Mouse (Mus musculus) left cerebral cortex, postnatal 4 days (tissue): ENCODE measurements around the gene Hook2. TPM values are rescaled to one million over a fixed set of nuclear protein-coding genes. Genes with fewer than 3 reads are reported as not detected.

Source experiments
- DNase-seq: peaks from one replicate; pipeline ENCODE4 v3.0.0-alpha.2; 2022
- intact Hi-C: fragments of 180-260 bp; cut with DNase I; formaldehyde crosslinking; loops from one replicate; pipeline ENCODE4 v1.15.1; 2025
- total RNA-seq, 2 experiments: library from RNA; stranded (reverse); gene quantifications; 2 replicates each; pipeline ENCODE4 v1.2.3; 2021

Gene Hook2
- total RNA-seq, 2 experiments from 2014 or later, result 28.3 to 32.5 TPM

DNA sequence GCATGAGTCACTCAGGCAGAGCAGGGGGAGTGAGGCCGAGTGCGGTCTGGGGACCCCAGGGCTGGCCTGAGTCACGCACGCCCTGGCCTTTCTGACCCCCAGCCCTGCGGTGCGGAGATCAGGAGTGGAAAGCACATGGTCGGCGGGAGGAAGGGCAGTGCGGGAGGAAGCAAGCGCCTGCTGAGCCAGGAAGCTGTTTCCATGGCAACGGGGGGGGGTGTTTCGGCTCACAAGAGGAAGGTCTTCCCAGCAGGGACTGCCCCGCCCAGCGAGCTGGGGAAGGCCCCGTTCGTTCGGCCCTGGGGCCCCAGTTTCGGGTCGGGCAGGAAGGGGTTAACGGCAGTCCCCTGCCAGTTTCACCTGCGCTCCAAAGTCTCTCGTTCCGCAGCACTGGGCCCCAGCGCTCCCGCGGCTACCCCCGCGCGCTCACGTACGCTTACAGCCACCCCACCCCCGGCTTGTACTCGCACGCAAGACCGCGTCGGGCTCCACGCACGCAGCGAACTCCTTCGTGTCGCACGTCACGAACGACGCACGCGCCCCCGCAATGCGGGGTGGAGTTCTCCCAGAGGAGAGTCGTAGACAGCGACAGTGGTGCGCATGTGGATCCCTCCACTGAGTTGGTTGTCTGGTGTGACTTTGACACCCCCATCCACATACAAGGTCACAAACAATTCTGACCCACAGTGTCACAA lies 4.6 kb upstream of the Hook2 start:
- intact Hi-C loops, result no loop called here
- peak; percentile 87 for DNase-seq

- DNase-seq, result no peak
- intact Hi-C loops, result no loop called here
Measured at GRCm38 (mm10) chr8:84986379-84986945, 3.9 kb upstream of the Hook2 start.

DNA sequence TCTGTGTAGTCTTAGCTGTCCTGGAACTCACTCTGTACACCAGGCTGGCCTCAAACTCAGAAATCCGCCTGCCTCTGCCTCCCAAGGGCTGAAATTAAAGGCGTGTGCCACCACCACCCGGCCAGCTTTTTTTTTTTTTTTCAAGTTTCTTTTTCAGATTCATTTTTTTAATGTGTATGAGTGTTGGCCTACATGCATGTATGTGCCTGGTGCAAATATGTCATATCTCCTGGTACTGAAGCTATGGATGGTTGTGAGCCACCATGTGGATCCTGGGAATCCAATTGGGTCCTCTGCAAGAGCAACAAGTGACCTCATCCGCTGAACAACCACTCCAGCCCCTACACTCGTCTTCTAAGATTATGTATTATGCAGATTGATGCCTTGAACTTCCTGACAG lies 3.0 kb upstream of the Hook2 start:
- DNase-seq, result no peak
- intact Hi-C loops, result no loop called here

DNA sequence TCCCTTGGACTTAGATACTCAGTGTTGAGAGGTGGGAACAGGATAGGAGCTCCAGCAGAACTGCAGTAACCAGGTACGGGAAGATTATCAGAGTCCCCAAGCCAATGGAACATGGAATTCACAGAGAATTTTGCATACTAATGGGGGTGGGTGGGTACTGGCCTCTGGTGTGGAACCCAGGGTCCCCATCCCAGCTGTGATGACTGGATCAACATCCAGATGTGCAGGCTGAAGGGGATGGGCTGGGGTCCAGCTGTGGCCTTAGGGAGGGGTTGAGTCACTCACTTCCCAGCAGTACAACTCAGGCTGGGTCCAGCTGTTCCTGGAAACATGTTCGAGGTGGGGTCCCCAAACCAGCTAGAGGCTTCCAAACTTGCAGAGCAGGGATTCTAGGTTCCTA lies 2.5 kb upstream of the Hook2 start:
- intact Hi-C loops, result no loop called here

DNA sequence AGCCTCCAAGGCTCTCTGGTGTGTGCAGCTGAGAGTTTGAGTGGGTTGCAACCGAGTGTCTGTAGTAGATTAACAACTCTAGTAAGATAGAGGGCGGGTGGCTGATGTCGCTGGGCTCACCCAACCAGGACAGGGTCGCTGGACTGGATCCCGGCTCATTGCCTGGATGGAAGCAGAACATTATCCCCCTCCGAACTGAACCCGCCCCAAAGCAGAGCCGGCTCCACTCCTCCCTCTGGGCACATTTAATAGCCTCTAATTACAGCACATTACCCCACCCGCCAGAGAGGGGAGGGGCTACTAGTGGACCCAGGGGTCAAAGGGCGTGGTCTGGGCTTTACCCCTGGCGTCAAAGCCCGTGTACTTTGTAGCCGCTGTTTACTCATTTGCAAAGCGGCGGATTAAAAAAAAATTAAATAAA lies 1.1 kb upstream of the Hook2 start:
- DNase-seq, result peak; percentile 30
- intact Hi-C loops, result no loop called here

More for the DNA sequence above, 2.5 kb upstream of the Hook2 start:
- no peak for DNase-seq

DNA sequence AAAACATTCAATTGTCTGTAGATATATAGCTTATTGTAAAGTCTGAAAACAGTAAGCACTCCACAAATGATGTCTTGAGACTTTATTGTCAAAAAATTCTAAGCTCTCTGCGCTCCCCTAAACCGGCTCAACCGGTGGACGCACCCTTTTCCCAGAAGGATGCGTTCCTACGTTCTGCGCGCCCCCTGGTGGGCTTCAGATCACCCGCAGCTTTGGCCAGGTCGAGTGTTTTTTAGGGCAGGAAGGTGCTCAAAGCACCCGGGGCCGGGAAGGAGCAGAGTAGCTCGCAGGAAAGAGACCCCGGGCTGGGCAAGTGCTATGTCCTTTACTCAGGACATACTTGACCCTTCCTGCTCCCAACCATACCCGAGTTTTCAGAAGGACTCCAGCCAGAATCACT lies 593 bp upstream of the Hook2 start:
- DNase-seq, result peak; percentile 92
- intact Hi-C loops, result no loop called here

- intact Hi-C loops, result no loop called here
- DNase-seq, result peak; percentile 43
Measured at GRCm38 (mm10) chr8:84990836-84991235, 433 bp downstream of the Hook2 start.

DNA sequence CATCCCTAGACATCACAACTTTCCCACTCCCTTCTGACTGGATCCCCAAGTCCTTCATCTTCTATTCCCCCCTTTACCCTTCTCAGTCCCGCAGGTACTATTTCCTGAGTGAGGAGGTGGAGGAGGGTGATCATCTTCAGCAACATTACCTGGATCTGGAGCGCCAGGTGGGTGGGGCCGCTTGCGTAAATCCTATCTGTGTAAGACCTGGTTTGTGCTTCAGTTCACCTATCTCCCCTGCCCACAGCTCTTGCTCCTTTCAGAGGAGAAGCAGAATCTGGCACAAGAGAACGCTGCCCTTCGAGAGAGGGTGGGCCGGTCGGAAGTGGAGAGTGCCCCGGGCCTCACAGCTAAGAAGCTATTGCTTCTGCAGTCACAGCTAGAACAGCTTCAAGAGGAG lies 4.0 kb downstream of the Hook2 start:
- DNase-seq, result no peak
- intact Hi-C loops, result no loop called here

GRCm38 (mm10) chr8:84995680-84996079 lies 5.3 kb downstream of the Hook2 start:
- intact Hi-C loops, result no loop called here
- no peak for DNase-seq

- intact Hi-C loops, result no loop called here
- DNase-seq, result no peak
Measured at GRCm38 (mm10) chr8:84996978-84997377, 6.6 kb downstream of the Hook2 start.

GRCm38 (mm10) chr8:84997649-84998295 lies 7.4 kb downstream of the Hook2 start:
- DNase-seq, result peak; percentile 96
- intact Hi-C loops, result no loop called here

DNA sequence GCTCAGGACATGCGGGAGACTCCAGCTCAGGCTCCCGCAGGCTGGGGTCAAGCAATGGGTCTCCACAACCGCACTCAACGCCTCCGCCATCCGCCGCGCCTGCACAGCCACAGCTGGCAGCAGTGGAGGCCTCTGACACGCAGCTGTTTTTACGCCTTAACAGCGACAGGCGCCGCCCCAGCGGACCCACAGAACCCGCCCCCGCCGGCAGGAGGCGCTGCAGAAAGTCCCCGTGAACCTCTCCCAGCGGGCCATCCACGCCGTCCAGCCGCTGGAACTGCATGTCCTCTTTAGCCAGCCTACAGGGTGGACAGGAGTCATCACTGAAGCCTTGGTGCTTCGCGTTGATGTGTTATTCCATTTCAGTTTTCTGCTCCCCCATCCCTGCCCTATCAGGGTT lies 17.3 kb downstream of the Hook2 start:
- DNase-seq, result no peak
- intact Hi-C loops, result no loop called here

- DNase-seq, result no peak
- intact Hi-C loops, result no loop called here
Measured at GRCm38 (mm10) chr8:85011242-85011641, 20.8 kb downstream of the Hook2 start.

GRCm38 (mm10) chr8:85013230-85013840 lies 22.9 kb downstream of the Hook2 start:
- intact Hi-C loops, result no loop called here
- peak; percentile 74 for DNase-seq

DNA sequence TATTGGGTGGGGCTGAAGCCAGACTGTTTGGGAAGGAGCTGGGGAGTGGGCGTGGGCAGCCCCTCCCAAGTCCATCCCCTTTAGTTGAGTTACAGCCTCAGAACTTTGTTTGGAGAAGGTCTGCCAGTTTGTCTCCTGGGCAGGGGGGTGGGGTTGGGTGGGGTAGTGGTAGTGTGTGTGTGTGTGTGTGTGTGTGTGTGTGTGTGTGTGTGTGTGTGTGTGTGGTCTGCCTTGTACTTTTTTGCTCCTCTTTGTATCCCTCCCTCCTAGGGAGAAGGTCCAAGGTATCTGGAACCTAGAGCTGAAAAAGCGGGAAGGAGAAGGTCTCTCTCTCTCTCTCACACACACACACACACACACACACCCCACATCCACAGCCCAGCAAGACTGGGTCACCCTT lies 24.0 kb downstream of the Hook2 start, which contains the start of gene Best2:
TSS of gene Best2 (minus strand) at position 101 of the 400 bp plus-strand sequence.
- intact Hi-C loops, result no loop called here
- no peak for DNase-seq

- intact Hi-C loops, result no loop called here
- no peak for DNase-seq
Measured at GRCm38 (mm10) chr8:85016724-85017123, 26.3 kb downstream of the Hook2 start.

DNA sequence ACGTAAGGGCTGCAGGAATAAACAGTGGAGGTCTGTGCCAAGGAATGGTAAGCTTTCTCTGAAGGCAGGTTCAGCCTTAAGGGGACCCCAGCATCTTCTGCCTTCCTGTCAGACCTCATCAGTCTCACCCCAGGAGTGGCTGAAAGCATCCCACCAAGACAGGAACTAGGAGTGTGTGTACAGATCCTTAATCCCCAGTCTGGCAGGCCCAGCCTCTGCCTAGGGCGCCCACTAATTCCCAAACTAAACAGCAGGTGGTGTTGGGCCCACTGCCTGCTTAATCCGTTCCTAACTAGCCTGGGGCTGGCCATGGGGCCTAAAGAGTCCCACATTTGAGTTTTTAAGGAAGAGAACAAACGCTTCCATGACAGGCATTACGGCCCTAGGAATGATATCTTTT lies 26.8 kb downstream of the Hook2 start:
- intact Hi-C loops, result no loop called here
- no peak for DNase-seq

GRCm38 (mm10) chr8:85021514-85022055 lies 31.2 kb downstream of the Hook2 start:
- intact Hi-C loops, result no loop called here
- no peak for DNase-seq

GRCm38 (mm10) chr8:85023846-85024245 lies 33.4 kb downstream of the Hook2 start:
- no peak for DNase-seq
- intact Hi-C loops, result no loop called here

DNA sequence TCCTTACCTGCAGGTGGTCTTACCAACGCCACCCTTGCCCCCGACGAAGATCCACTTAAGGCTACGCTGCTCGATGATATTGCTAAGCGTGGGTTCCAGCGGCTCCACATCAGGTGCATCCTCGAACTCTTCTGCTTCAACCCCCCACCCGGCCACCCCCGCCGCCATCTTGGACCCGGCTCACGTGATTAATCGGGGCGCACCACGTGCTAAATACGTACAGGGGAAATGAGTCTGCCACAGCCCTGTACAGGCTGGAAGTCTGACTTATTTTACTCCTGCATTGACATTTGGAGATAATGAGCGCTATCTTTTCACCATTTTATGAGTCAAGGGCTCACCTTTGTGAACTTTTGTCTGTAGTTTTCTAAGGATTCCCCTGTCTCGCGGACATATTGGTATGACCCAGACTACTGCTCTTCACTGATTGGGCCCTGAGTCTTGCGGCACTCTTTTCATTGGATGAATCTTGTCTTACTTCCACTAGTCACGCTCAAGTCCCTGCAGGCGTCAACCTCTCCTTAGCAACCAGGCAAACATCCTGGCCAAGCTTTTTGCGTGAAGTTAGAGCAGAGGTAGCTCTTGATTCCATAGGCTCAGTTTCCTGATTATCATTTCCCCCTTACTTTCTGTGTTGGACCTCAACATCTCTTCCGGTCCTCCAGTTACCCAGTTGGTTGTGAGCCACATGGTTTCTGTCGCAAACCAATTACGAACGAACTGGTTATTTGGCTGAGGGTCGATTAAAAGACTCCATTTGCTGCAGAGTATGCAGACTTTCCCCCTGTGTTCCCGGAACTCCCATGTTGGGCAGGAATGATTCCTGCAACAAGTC lies 34.9 kb downstream of the Hook2 start, which contains the start of gene Asna1:
TSS of gene Asna1 (minus strand) at position 184 of the 835 bp plus-strand sequence.
- intact Hi-C loops, result no loop called here
- DNase-seq, result peak; percentile 84
